Mouse (Mus musculus) heart, postnatal 0 days (tissue): ENCODE data around the gene Napsa. TPM values are rescaled to one million over a fixed set of nuclear protein-coding genes. Genes with fewer than 3 reads are reported as not detected.
A peak's percentile ranks its signal among the peaks of the same experiment; 100 is the strongest.

Experiments
- ATAC-seq: fragments of 200-750 bp; cut with Nextera tagmentation; 2 replicates; pipeline ENCODE4 v1.8.0; 2017; ENCODE audit warnings: low read depth, moderate number of reproducible peaks, moderate library complexity; ENCODE audit not compliant: insufficient read depth
- DNase-seq: peaks from one replicate; pipeline ENCODE4 v3.0.0-alpha.2; 2016; ENCODE audit warnings: low spot score
- H3K27ac ChIP-seq: fragments of 300-500 bp; sonication (generic); 2 replicates; pipeline ENCODE4 v1.5.1; 2014; ENCODE audit warnings: low read depth, mild to moderate bottlenecking
- H3K27me3 ChIP-seq: fragments of 300-500 bp; sonication (generic); 2 replicates; pipeline ENCODE4 v1.6.1; 2014; ENCODE audit warnings: low read length, mixed read lengths; ENCODE audit not compliant: control insufficient read depth, insufficient read depth
- H3K36me3 ChIP-seq: fragments of 300-500 bp; sonication (generic); replicated peaks from 2 replicates; pipeline ENCODE4 v1.6.1; 2014; ENCODE audit warnings: low read length, mixed read lengths; ENCODE audit not compliant: control insufficient read depth, insufficient read depth
- H3K4me1 ChIP-seq: fragments of 300-500 bp; sonication (generic); 2 replicates; pipeline ENCODE4 v1.6.1; 2014; ENCODE audit warnings: antibody characterized with exemption; ENCODE audit not compliant: control insufficient read depth, insufficient read depth
- H3K4me2 ChIP-seq: fragments of 300-500 bp; sonication (generic); 2 replicates; pipeline ENCODE4 v1.6.1; 2014; ENCODE audit warnings: low read depth, mild to moderate bottlenecking, low read length, moderate library complexity
- H3K4me3 ChIP-seq: fragments of 300-500 bp; sonication (generic); 2 replicates; pipeline ENCODE4 v1.5.1; 2014; ENCODE audit warnings: low read depth, low read length
- H3K9ac ChIP-seq: fragments of 300-500 bp; sonication (generic); replicated peaks from 2 replicates; pipeline ENCODE4 v1.6.1; 2014; ENCODE audit warnings: low read depth, low read length, mixed read lengths
- H3K9me3 ChIP-seq: fragments of 300-500 bp; sonication (generic); replicated peaks from 2 replicates; pipeline ENCODE4 v1.6.1; 2016; ENCODE audit warnings: low read length; ENCODE audit not compliant: control insufficient read depth
- CTCF ChIP-seq: IDR thresholded peaks from 2 replicates; pipeline ENCODE4 v1.5.1; 2016; ENCODE audit warnings: antibody characterized with exemption, control low read depth, low read depth
- EP300 ChIP-seq: IDR thresholded peaks from 2 replicates; pipeline ENCODE4 v1.6.1; 2016; ENCODE audit warnings: antibody characterized with exemption, low read depth
- WGBS: fragments of 180-500 bp; shearing (Covaris S2); extraction: QIAGEN DNeasy Blood & Tissue Kit; methylation state at CpG from one replicate; pipeline ENCODE4 v1.1.7; 2014; 5-methylcytosine and 5-hydroxymethylcytosine counted together
- polyA plus RNA-seq: library from polyadenylated mRNA; unstranded; fragments of >200 nt; fragmentation: Nextera tagmentation; extraction: Ambion mirVana; gene quantifications from 2 replicates; pipeline ENCODE4 v1.2.1, GENCODE M21; 2015
- total RNA-seq: library from RNA; depleted of rRNA; stranded (reverse); fragments of >200 nt; gene quantifications from 2 replicates; pipeline ENCODE4 v1.2.3, GENCODE M21; 2014; ENCODE audit warnings: low replicate concordance

Napsa gene
- total and polyA plus RNA-seq, 2 experiments from 2014 or later: 0.81 TPM; not detected in 1

DNA sequence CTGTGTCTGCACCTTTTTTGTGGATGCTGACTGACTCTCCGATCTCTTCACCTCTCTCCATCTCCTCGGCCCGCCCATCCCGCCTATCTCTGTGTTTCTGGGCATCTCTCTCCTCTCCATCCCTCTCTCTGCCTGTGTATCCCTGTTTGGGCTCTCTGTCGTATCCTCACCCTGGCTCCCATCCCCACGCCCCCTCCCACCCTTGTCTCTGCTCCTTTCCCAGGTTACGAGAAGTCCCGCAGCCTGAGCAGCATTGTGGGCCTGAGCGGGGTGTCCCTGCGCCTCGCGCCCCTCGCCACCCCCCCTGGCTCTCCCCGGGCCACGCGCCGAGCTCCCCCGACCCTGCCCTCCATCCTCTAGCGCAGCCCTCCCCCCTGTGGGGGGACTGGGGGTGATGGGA lies 29.5 kb downstream of the Napsa start:
- H3K27ac ChIP-seq: no peak overlapping the region
- H3K27me3 ChIP-seq: peaks cover 63% of the 10 kb centered on the region

GRCm38 (mm10) chr7:44602443-44602842 lies 30.3 kb downstream of the Napsa start:
- Histone ChIP-seq H3K9me3 (no peaks in the 10 kb centered on the region), H3K4me1 (no peaks in the 10 kb centered on the region), H3K36me3 (no peaks in the 10 kb centered on the region), H3K9ac (no peak overlapping the region), H3K4me3 (no peak overlapping the region), H3K27me3 (peaks cover 68% of the 10 kb centered on the region), H3K4me2 (no peak overlapping the region), H3K27ac (no peak overlapping the region)
- no peak for ATAC-seq
- WGBS: 23% methylated on average over 11 of the region's 11 CpGs
- DNase-seq: no peak
- no peak for TF ChIP-seq EP300
- TF ChIP-seq CTCF: no peak

More for the DNA sequence above, 29.5 kb downstream of the Napsa start:
- TF ChIP-seq CTCF (no peak), EP300 (no peak)
- H3K4me3 ChIP-seq: no peak overlapping the region
- DNase-seq: no peak
- WGBS: 9% methylated on average over 18 of the region's 19 CpGs
- no peaks in the 10 kb centered on the region for H3K4me1 ChIP-seq
- no peak overlapping the region for H3K4me2 ChIP-seq
- no peak overlapping the region for H3K9ac ChIP-seq
- H3K36me3 ChIP-seq: no peaks in the 10 kb centered on the region
- ATAC-seq: no peak
- no peaks in the 10 kb centered on the region for H3K9me3 ChIP-seq

DNA sequence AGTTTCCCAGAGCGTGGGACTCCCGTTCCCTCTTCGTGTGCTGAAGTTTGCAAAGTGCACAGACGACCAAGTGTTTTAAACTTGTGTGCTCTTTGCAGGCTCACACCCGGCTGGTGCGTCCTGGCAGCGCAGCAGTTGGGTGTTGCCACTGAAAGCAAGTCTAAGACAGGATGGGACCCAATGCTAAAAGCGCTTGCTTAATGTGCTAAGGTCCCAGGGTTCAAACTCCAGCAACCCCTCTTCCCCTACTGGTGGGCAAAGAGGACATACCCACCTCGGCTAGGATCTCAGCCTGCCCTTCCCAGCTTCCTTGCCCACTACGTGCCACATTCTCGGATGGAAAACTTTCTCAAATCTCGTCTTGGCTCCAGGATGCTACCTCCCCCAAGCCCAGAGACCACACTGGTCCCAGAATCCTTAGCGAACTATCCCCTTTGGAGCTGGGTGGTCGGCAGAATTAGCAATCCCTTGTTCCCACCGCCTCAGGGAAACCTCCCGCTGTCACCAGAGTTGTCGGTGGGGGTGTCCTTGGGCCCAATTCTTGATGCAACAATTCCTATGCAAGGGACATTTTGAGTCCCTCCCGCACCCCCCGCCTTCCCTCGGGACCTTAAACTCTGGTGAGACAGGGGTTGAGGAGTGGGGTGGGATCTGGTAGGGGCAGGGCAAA lies 31.1 kb downstream of the Napsa start:
- Histone ChIP-seq H3K9ac (no peak overlapping the region), H3K27ac (no peak overlapping the region), H3K4me2 (no peak overlapping the region), H3K4me1 (no peaks in the 10 kb centered on the region), H3K4me3 (no peak overlapping the region), H3K27me3 (peaks cover 67% of the 10 kb centered on the region), H3K36me3 (no peaks in the 10 kb centered on the region), H3K9me3 (no peaks in the 10 kb centered on the region)
- 3% methylated on average over 20 of the region's 20 CpGs for WGBS
- TF ChIP-seq EP300: no peak
- no peak for TF ChIP-seq CTCF
- DNase-seq: no peak
- no peak for ATAC-seq

GRCm38 (mm10) chr7:44604139-44604606 lies 32.0 kb downstream of the Napsa start:
- H3K36me3 ChIP-seq: no peaks in the 10 kb centered on the region
- H3K27me3 ChIP-seq: peaks cover 67% of the 10 kb centered on the region
- no peak overlapping the region for H3K27ac ChIP-seq
- 1% methylated on average over 15 of the region's 25 CpGs for WGBS
- no peak overlapping the region for H3K9ac ChIP-seq
- no peak overlapping the region for H3K4me3 ChIP-seq
- no peak for ATAC-seq
- H3K4me2 ChIP-seq: 0 out of 2 replicates have a peak overlapping the region, but pooled peaks have one; percentile 4
- H3K4me1 ChIP-seq: no peaks in the 10 kb centered on the region
- DNase-seq: no peak
- TF ChIP-seq CTCF (no peak), EP300 (no peak)
- no peaks in the 10 kb centered on the region for H3K9me3 ChIP-seq

- Histone ChIP-seq H3K9ac (no peak overlapping the region), H3K27me3 (peaks cover 67% of the 10 kb centered on the region), H3K36me3 (no peaks in the 10 kb centered on the region), H3K9me3 (no peaks in the 10 kb centered on the region), H3K4me3 (no peak overlapping the region), H3K4me1 (no peaks in the 10 kb centered on the region), H3K4me2 (no peak overlapping the region), H3K27ac (no peak overlapping the region)
- ATAC-seq: no peak
- WGBS: 2% methylated on average over 8 of the region's 8 CpGs
- TF ChIP-seq CTCF (no peak), EP300 (no peak)
- DNase-seq: no peak
Measured at GRCm38 (mm10) chr7:44604619-44605018, 32.4 kb downstream of the Napsa start.

- 26% methylated on average over 7 of the region's 7 CpGs for WGBS
- ATAC-seq: no peak
- Histone ChIP-seq H3K4me3 (no peak overlapping the region), H3K9me3 (no peaks in the 10 kb centered on the region), H3K27me3 (peaks cover 67% of the 10 kb centered on the region), H3K9ac (no peak overlapping the region), H3K27ac (no peak overlapping the region), H3K36me3 (no peaks in the 10 kb centered on the region), H3K4me1 (no peaks in the 10 kb centered on the region), H3K4me2 (no peak overlapping the region)
- DNase-seq: no peak
- TF ChIP-seq EP300: no peak
- TF ChIP-seq CTCF: no peak
Measured at GRCm38 (mm10) chr7:44605436-44605835, 33.3 kb downstream of the Napsa start.
